Mouse (Mus musculus): ENCODE data around the gene Mad2l1bp.

GRCm38 (mm10) chr17:46123953-46124700 lies 29.2 kb downstream of the Mad2l1bp start:
- TF ChIP-seq POLR2A (IDR thresholded peaks at IDR 0.05; ENCODE audit: borderline replicate concordance, insufficient read depth, low read length), result no peak
- TF ChIP-seq CTCF (IDR thresholded peaks at IDR 0.05; ENCODE audit: borderline replicate concordance, insufficient read depth, low read depth, low read length), result no peak

Data from cerebellum, adult 2 months (tissue).